Mouse (Mus musculus): ENCODE measurements around the gene Phf24. TPM values are rescaled to one million over a fixed set of nuclear protein-coding genes. Genes with fewer than 3 reads are reported as not detected.

Gene Phf24
- total and polyA plus RNA-seq, 3 experiments = 0.31 to 0.92 TPM; not detected in 1

- H3K27me3 ChIP-seq (ENCODE audit: control insufficient read depth in 1 of 2, insufficient read depth in 2 of 2, low read length in 2 of 2) = peaks cover 2 to 3% of the 10 kb centered on the region in 2 experiments; a peak in 3 of 4 replicates
- no peak overlapping the region for H3K27ac ChIP-seq (ENCODE audit: control insufficient read depth, low read depth, low read length)
- DNase-seq (ENCODE audit: low read depth, low spot score) = no peak
- H3K9ac ChIP-seq (ENCODE audit: control insufficient read depth, low read depth, low read length, poor library complexity, severe bottlenecking) = no peak overlapping the region
- H3K36me3 ChIP-seq (ENCODE audit: control insufficient read depth in 1 of 2, insufficient read depth in 2 of 2, low read length in 2 of 2) = no peaks in the 10 kb centered on the region
- H3K4me1 ChIP-seq (ENCODE audit: control insufficient read depth in 1 of 2, insufficient read depth in 2 of 2, low read length in 2 of 2) = no peaks in the 10 kb centered on the region
- no peaks in the 10 kb centered on the region for H3K79me2 ChIP-seq (ENCODE audit: control insufficient read depth, insufficient read depth, low read length, poor library complexity)
- H3K4me3 ChIP-seq (ENCODE audit: control insufficient read depth in 1 of 2, insufficient read depth in 1 of 2, low read depth in 2 of 2, low read length in 2 of 2) = no peak overlapping the region
- H3K9me3 ChIP-seq (replicated peaks; ENCODE audit: insufficient read depth, low read length) = no peaks in the 10 kb centered on the region
- TF ChIP-seq ZC3H11A (IDR thresholded peaks at IDR 0.05; ENCODE audit: low read depth, low read length) (no peak), JUND (IDR thresholded peaks at IDR 0.05; ENCODE audit: low read depth, low read length) (no peak), MXI1 (IDR thresholded peaks at IDR 0.05; ENCODE audit: low read depth, low read length) (no peak), POLR2A (IDR thresholded peaks at IDR 0.05; ENCODE audit: control insufficient read depth in 1 of 2, insufficient read depth in 1 of 2, low read depth in 1 of 2, low read length in 2 of 2, poor library complexity in 1 of 2) (no peak), HCFC1 (IDR thresholded peaks at IDR 0.05; ENCODE audit: low read depth, low read length) (no peak), MYC (IDR thresholded peaks at IDR 0.05; ENCODE audit: low read depth, low read length) (no peak), SMC3 (IDR thresholded peaks at IDR 0.05; ENCODE audit: low read depth, low read length) (no peak), RCOR1 (IDR thresholded peaks at IDR 0.05; ENCODE audit: low read depth, low read length) (no peak), E2F4 (IDR thresholded peaks at IDR 0.05; ENCODE audit: borderline replicate concordance, low read depth, low read length) (no peak), MYB (IDR thresholded peaks at IDR 0.05; ENCODE audit: low read depth, low read length) (no peak), USF2 (IDR thresholded peaks at IDR 0.05; ENCODE audit: borderline replicate concordance in 1 of 2, insufficient read depth in 1 of 2, low read depth in 1 of 2, low read length in 2 of 2) (no peak), MEF2A (IDR thresholded peaks at IDR 0.05; ENCODE audit: extremely low read depth, insufficient replicate concordance, low read depth, low read length, poor library complexity, severe bottlenecking) (no peak), ZNF384 (IDR thresholded peaks at IDR 0.05; ENCODE audit: low read depth, low read length) (no peak), NRF1 (IDR thresholded peaks at IDR 0.05; ENCODE audit: insufficient read depth, low read depth, low read length, poor library complexity, severe bottlenecking) (no peak), ZMIZ1 (IDR thresholded peaks at IDR 0.05; ENCODE audit: low read depth, low read length) (no peak), TAL1 (IDR thresholded peaks at IDR 0.05; ENCODE audit: low read length) (no peak), UBTF (IDR thresholded peaks at IDR 0.05; ENCODE audit: borderline replicate concordance, insufficient read depth, low read depth, low read length) (no peak), EP300 (IDR thresholded peaks at IDR 0.05; ENCODE audit: low read depth in 1 of 2, low read length in 2 of 2) (no peak), GABPA (IDR thresholded peaks at IDR 0.05; ENCODE audit: low read depth, low read length) (no peak)
These were observed 11.5 kb upstream of the Phf24 start for GRCm38 (mm10) chr4:42904966-42905365.

GRCm38 (mm10) chr4:42913391-42913790 lies 3.1 kb upstream of the Phf24 start:
- H3K9ac ChIP-seq (ENCODE audit: control insufficient read depth, low read depth, low read length, poor library complexity, severe bottlenecking) = no peak overlapping the region
- H3K9me3 ChIP-seq (replicated peaks; ENCODE audit: insufficient read depth, low read length) = no peaks in the 10 kb centered on the region
- TF ChIP-seq ZNF384 (IDR thresholded peaks at IDR 0.05; ENCODE audit: low read depth, low read length) = no peak
- no peak for TF ChIP-seq MAZ (IDR thresholded peaks at IDR 0.05; ENCODE audit: low read depth, low read length)
- no peak for TF ChIP-seq TAL1 (IDR thresholded peaks at IDR 0.05; ENCODE audit: low read length)
- no peak for TF ChIP-seq SMC3 (IDR thresholded peaks at IDR 0.05; ENCODE audit: low read depth, low read length)
- TF ChIP-seq RAD21 (IDR thresholded peaks at IDR 0.05; ENCODE audit: low read depth, low read length) = no peak
- TF ChIP-seq MEF2A (IDR thresholded peaks at IDR 0.05; ENCODE audit: extremely low read depth, insufficient replicate concordance, low read depth, low read length, poor library complexity, severe bottlenecking) = no peak
- no peak for TF ChIP-seq NRF1 (IDR thresholded peaks at IDR 0.05; ENCODE audit: insufficient read depth, low read depth, low read length, poor library complexity, severe bottlenecking)
- no peak for TF ChIP-seq GABPA (IDR thresholded peaks at IDR 0.05; ENCODE audit: low read depth, low read length)
- TF ChIP-seq ZKSCAN1 (IDR thresholded peaks at IDR 0.05; ENCODE audit: low read depth, low read length) = no peak
- no peak for TF ChIP-seq SIN3A (IDR thresholded peaks at IDR 0.05; ENCODE audit: low read length)
- no peak for TF ChIP-seq USF2 (IDR thresholded peaks at IDR 0.05; ENCODE audit: borderline replicate concordance in 1 of 2, insufficient read depth in 1 of 2, low read depth in 1 of 2, low read length in 2 of 2)
- TF ChIP-seq E2F4 (IDR thresholded peaks at IDR 0.05; ENCODE audit: borderline replicate concordance, low read depth, low read length) = no peak
- TF ChIP-seq JUND (IDR thresholded peaks at IDR 0.05; ENCODE audit: low read depth, low read length) = no peak
- no peak for TF ChIP-seq NELFE (IDR thresholded peaks at IDR 0.05; ENCODE audit: low read depth, low read length)
- TF ChIP-seq CHD2 (IDR thresholded peaks at IDR 0.05; ENCODE audit: low read length) = no peak
- no peak for TF ChIP-seq USF1 (IDR thresholded peaks at IDR 0.05; ENCODE audit: low read depth, low read length)
- TF ChIP-seq KAT2A (conservative IDR thresholded peaks at IDR 0.05; ENCODE audit: low read depth, low read length) = no peak
- TF ChIP-seq ZMIZ1 (IDR thresholded peaks at IDR 0.05; ENCODE audit: low read depth, low read length) = no peak
- TF ChIP-seq MXI1 (IDR thresholded peaks at IDR 0.05; ENCODE audit: low read depth, low read length) = no peak
- no peak overlapping the region for H3K4me3 ChIP-seq (ENCODE audit: control insufficient read depth in 1 of 2, insufficient read depth in 1 of 2, low read depth in 2 of 2, low read length in 2 of 2)
- no peaks in the 10 kb centered on the region for H3K36me3 ChIP-seq (ENCODE audit: control insufficient read depth in 1 of 2, insufficient read depth in 2 of 2, low read length in 2 of 2)
- no peak for DNase-seq (ENCODE audit: low read depth, low spot score)
- H3K27me3 ChIP-seq (ENCODE audit: control insufficient read depth in 1 of 2, insufficient read depth in 2 of 2, low read length in 2 of 2) = peaks cover 2% of the 10 kb centered on the region in 2 experiments; a peak in 2 of 4 replicates
- H3K4me1 ChIP-seq (ENCODE audit: control insufficient read depth in 1 of 2, insufficient read depth in 2 of 2, low read length in 2 of 2) = no peaks in the 10 kb centered on the region
- no peaks in the 10 kb centered on the region for H3K79me2 ChIP-seq (ENCODE audit: control insufficient read depth, insufficient read depth, low read length, poor library complexity)
- no peak overlapping the region for H3K27ac ChIP-seq (ENCODE audit: control insufficient read depth, low read depth, low read length)

Measured in MEL (cell line).